Mouse (Mus musculus): ENCODE results near the gene Idi1.
"Not testable (repeated sequence)": the region's sequence is repeated elsewhere in the genome, so short reads cannot be mapped to it uniquely, and the experiment has no call there.

Idi1 gene

GRCm38 (mm10) chr13:8885445-8886184, at the start of gene Idi1:
Idi1 (plus strand) TSS chr13:8885501.
- peak; percentile 98 to 99 for DNase-seq

DNA sequence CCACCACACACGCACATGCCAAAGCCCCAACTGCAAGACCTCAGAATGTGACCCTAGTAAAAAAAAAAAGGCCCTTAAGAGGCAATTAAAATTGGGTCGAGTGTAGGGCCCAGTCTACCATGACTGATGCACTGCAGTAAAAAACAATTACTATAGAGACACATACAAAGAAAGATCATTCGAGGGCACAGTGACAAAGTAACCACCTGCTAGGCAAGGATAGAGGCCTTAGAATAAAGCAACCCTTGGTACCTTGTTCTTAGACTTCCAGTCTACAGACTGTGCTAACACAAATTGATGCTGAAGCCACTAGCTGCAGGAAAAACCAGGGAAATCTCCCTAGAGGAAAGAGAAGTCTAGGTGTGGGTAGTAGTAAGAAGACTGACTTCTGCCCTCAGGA, 46.9 kb upstream of the Idi1 start:
- DNase-seq: no peak

DNA sequence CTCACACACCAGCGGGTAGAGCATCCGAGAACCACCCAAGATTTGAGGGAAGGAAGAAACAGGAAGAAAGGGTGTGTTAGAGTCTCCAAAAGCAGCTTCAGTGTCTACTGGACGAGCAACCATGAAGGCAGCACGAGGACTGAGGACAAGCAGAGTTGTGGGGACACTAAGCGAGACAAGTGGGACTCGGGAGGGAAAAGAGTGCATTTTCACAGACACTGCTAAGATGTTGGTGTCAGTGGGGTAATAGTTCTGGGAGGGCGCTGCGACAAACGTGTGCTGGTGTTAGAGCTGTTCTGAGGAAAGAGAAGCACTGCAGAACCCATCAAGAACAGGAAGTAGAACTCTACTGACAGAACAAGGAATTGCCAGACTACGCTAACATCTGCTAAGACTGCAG, 46.2 kb upstream of the Idi1 start:
- no peak for DNase-seq

DNA sequence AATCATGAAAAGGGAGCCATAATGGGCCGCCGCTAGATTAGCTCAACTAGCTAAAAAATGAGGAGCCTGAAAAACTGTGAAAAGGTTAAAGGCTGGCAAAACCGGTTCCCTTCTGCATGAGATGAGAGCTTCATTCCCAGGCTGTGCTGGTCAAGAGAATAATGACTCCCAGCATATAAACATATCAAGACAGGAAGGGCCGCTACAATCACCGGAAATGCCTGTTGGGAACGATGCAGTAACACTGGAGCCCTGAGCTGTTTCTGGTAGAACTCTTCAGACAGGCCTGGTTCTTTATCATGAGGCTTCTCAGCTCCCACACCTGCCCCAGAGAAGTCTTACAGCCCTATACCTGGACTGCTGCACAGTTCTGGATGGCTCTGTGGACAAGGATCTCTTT, 45.4 kb upstream of the Idi1 start:
- DNase-seq: peak; percentile 53 to 71

GRCm38 (mm10) chr13:8840941-8841340, 44.4 kb upstream of the Idi1 start:
- DNase-seq: no peak

GRCm38 (mm10) chr13:8841846-8842245, 43.5 kb upstream of the Idi1 start:
- not testable (repeated sequence) for DNase-seq

GRCm38 (mm10) chr13:8842273-8842672, 43.0 kb upstream of the Idi1 start:
- no peak for DNase-seq

- peak in 1 of 2 experiments; percentile 39 for DNase-seq
Measured at GRCm38 (mm10) chr13:8847702-8848101, 37.6 kb upstream of the Idi1 start.

GRCm38 (mm10) chr13:8849311-8849710, 36.0 kb upstream of the Idi1 start:
- DNase-seq: peak in 1 of 2 experiments; percentile 26

DNA sequence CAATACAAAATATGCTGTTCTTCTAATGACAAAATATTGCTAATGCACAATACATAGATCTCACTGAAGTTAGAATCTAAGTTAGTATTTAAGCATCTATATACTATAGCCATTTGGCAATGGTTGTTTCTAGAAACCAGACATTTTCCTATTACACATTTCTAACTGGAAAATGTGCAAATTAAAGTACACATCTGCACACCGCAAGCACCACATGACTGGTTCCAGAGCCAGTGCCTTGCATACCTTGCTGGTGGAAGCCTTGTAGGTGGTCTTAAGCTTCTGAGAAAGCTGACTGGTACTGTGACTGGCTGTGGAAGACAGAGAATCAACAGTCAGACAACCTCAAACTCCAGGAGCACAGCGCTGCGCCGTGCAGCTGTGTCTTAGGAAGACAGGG, 31.9 kb upstream of the Idi1 start:
- DNase-seq: no peak

DNA sequence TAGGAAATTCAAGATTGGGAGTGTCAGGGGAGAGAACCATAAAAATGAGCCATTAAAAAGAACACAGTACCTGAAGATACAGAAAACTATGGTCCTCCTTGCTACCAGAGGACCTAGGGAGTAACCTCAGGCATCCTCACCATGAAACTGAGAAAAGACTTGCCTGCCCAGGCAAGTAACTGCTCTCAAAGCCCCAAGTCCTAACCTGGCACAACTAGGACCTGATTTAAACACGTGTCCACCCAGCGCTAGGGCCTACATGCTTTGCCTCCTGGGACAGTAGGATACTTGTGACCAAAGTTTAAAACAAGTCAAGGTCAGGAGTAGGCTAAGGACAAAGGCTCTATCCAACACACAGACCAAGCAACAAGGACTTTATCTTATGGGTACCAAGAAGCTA, 30.5 kb upstream of the Idi1 start:
- no peak for DNase-seq

- DNase-seq: no peak
Measured at GRCm38 (mm10) chr13:8858453-8858852, 26.8 kb upstream of the Idi1 start.

DNA sequence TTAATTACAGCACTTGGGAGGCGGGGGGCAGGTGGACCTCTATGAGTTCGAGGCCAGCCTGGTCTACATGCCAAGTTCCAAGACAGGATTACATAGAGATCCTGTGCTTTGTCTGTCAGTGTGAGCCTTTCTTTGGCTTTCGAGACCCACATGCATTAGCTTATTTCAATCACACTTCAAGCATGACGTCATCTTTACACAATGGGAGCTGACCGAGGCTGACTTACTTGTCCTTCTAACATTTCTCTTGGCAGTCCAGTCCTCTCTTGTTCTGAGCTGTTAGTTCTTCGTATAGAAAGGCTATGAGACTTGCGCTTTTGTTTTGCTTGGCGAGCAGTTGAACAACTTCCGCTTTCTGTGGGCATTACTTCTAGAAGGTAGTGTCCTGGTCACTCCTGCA, 24.4 kb upstream of the Idi1 start:
- no peak for DNase-seq

DNA sequence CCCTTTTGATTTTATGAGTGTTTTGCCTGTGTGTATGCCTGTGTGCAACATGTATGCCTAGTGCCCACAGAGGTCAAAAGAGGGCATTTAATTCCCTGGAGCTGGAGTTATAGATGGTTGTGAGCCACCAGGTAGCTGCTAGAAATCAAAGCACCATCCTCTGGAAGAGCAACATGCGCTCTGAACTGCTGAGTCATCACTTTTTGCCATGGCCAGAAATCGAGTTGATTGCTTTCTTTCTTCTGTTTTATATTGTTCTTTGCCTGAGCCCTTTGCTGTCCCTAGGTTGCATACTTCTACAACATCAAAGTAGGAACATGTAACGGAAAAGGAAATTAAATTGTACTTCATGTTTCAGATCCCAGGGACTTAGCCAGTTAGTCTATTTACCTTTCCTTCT, 20.3 kb upstream of the Idi1 start:
- DNase-seq: no peak

GRCm38 (mm10) chr13:8866612-8867011, 18.7 kb upstream of the Idi1 start:
- peak; percentile 53 to 65 for DNase-seq

GRCm38 (mm10) chr13:8869578-8870157, 15.6 kb upstream of the Idi1 start:
- DNase-seq: no peak

DNA sequence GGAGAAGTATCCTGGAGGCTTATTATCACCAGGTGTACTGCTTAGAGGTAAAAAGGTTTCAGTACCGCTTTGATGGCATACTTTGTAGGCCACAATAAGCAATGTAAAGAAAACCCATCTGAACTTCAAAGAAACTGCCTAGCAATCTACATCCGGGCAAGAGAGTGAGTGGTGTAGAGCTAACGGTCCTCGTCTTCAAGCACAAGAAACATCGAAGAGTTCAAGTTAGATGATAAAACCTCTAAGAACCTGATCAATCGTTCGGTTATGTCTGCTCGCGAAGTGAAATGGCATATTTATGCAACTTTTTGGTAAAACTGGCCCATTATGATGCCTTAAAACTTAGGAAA, 15.2 kb upstream of the Idi1 start:
- no peak for DNase-seq

DNA sequence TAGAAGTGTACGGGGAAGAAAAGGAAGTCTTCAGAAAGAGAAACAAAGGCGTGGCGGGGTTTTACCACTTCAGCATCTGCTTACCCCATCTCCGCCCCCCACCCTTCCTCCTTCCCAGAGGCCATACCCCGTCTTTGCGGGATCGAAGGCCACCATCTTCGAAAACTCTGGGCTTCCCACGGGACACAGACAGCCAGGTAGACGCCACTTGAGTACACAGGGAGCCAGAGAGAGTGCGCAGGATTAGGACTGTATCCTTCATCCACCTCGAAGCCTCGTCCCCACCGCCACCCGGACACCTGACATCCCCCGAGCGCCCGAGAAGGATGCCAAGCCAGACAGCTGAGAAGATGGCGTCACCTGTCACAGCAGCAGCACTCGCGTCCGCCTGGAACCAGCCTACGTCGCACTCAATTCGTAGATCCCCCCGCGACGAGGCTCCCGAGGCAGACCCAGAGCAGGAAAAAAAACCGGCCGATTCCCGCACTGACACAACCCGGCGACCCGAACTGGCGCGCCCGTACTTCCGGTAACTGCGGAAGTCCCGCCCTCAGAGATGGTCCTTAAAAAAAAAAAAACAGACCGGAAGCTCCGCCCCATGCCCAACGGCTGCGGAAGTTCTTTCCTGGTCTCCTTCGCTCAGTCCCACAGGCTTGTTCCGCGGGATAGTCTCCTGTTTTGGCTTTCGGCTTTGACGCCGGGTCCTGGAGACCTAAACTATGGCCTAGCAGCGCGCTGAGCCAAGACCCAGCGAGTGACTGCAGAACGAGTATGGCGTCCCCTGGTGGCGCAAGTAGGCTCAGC, 14.6 kb upstream of the Idi1 start:
- peak; percentile 92 to 94 for DNase-seq

- DNase-seq: peak; percentile 26 to 34
Measured at GRCm38 (mm10) chr13:8871314-8871962, 13.9 kb upstream of the Idi1 start, which contains the start of gene Wdr37. Wdr37 (minus strand) TSS chr13:8871909.

DNA sequence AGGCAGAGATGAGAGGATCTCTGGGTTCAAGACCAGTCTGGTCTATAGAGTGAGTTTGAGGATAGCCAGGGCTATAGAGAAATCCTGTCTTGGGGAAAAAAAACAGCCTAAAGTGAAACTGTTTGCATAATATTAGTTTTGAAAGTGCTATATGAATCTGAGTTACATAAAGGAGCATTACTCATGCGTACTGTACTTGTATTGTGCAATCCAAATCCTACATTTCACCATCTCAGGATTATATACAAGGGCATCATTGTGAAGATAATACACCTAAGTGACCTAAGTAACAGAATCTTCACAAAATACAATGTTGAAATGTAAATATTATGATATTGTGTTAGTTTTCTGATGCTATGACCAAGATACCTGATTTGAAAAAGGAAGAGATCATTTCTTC, 11.5 kb upstream of the Idi1 start:
- DNase-seq: no peak

DNA sequence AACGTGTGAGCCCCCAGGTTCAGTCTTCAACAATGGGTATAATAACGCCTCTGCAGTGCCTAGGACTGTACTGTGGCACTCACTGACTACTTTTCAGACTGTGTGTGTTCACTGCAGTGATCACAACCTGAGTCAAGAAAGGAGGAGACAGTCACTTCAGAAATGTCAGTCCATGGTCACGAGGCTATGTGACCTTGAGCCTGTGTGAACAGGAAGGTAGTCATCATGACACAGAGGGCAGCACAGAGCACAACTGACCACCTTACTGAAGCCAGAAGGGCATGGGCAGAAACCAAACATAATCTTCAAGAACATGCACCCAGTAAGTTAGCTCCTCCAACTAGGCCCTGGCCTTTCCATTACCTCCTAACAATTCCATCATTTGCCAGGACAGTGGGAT, 3.7 kb upstream of the Idi1 start:
- no peak for DNase-seq

DNA sequence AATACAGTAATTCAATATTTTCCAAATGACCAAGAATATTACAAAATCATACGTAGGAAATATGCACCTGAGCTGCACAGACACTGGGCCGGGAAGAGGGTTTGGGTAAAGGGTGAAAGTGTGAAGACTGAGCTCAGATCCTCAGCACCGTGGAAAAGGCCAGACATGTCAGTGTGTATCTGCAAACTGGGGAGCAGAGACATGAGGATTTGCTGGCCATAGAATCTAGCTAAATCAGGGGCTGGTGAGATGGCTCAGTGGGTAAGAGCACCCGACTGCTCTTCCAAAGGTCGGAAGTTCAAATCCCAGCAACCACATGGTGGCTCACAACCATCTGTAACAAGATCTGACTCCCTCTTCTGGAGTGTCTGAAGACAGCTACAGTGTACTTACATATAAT, 1.4 kb upstream of the Idi1 start:
- not testable (repeated sequence) for DNase-seq

- no peak for DNase-seq
Measured at GRCm38 (mm10) chr13:8886185-8886560, 872 bp downstream of the Idi1 start.
